Mouse (Mus musculus): ENCODE results near the gene 1700025F22Rik.
"Not testable (repeated sequence)": the region's sequence is repeated elsewhere in the genome, so short reads cannot be mapped to it uniquely, and the experiment has no call there.

1700025F22Rik gene

GRCm38 (mm10) chr19:11165172-11165571, at the start of gene 1700025F22Rik:
Gene 1700025F22Rik (minus strand): TSS chr19:11165320.
- no peak for DNase-seq (ENCODE audit: low read depth, low spot score)

DNA sequence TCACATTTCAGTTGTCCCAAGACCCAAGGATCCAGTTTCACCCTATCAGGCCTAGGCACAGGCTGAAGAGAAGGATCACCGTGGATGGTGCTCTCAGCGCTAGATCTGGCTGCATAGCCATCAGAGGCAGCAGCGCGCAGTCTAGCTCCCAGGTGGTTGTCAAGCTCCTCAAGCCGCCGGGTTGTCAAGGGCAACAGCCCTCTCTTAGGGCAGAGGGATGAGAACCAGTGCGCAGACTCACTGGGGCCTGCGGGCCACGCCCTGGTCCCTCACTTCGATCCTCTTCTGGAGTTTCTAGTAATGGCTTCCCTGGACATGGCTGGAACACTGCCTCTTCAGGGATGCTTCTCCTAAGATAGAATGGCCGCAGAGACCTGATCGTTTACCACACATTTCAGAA, 31.4 kb upstream of the 1700025F22Rik start, which contains the start of gene Ms4a13:
Gene Ms4a13, minus strand, starts transcription at position 192 of the 400 bp plus-strand sequence.
- no peak for DNase-seq (ENCODE audit: low read depth, low spot score)

- no peak for DNase-seq (ENCODE audit: low read depth, low spot score)
Observed at GRCm38 (mm10) chr19:11192552-11192951, 27.4 kb upstream of the 1700025F22Rik start.

- DNase-seq (ENCODE audit: low read depth, low spot score) = no peak
Observed at GRCm38 (mm10) chr19:11184121-11184520, 19.0 kb upstream of the 1700025F22Rik start.

DNA sequence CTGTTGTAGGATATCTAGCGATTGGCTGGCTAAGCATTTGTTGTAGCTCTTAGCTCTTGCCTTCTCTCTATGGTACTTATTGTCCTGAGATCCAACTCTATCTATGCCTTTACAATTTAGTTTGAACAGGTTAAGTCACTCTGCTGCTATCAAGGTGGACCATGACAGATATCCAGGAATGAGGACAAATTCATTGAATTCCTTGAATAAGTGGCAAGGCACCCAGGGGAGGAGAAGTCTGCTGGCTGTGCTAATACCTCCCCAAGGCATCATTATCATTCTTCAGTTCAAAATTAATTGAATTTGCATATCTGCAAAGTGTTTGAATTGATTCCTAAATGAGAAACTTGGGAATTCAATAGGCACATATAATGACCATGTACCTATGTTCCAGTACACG, 12.3 kb upstream of the 1700025F22Rik start:
- no peak for DNase-seq (ENCODE audit: low read depth, low spot score)

DNA sequence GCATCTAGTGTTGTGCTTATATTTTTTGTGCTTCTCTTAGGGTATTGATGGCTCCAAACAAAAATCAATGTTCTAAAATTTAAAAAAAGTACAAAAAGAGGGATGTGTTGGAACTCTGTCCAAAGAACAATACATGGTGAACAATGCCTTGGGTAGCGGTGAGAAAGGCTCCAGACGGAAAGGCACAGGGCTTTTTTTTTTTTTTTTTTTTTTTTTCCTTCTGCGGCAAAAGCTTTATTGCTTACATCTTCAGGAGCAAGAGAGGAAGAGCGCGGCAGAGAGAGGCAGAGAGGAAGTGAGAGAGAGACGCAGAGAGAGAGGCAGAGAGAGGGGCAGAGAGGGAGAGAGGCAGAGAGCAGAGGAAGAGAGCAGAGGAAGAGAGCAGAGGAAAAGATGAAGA, 7.2 kb downstream of the 1700025F22Rik start:
- DNase-seq (ENCODE audit: low read depth, low spot score) = not testable (repeated sequence)

- DNase-seq (ENCODE audit: low read depth, low spot score) = no peak
Observed at GRCm38 (mm10) chr19:11135336-11135735, 29.8 kb downstream of the 1700025F22Rik start.

DNA sequence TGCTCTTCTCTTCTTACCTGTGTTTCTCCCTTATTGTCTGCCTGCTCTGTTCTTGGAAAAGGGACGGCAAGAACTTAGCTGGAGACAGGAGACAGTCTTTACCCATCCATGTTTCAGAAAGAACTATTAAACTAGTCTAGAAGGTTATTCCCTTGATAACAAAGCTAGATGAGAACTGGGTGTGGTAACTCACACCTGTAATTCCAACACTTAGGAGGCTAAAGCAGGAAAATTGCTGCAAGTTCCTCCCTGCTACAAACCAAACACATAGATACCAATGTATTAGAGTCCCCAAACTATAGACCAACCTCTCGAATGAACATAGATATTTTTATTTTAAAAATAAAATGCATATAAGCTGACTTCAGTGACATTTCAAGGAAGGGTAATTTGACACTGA, 30.3 kb downstream of the 1700025F22Rik start:
- no peak for DNase-seq (ENCODE audit: low read depth, low spot score)

- not testable (repeated sequence) for DNase-seq (ENCODE audit: low read depth, low spot score)
Observed at GRCm38 (mm10) chr19:11130776-11131175, 34.3 kb downstream of the 1700025F22Rik start, which contains the start of gene 1700017D01Rik. Gene 1700017D01Rik (minus strand): TSS chr19:11130876.

DNA sequence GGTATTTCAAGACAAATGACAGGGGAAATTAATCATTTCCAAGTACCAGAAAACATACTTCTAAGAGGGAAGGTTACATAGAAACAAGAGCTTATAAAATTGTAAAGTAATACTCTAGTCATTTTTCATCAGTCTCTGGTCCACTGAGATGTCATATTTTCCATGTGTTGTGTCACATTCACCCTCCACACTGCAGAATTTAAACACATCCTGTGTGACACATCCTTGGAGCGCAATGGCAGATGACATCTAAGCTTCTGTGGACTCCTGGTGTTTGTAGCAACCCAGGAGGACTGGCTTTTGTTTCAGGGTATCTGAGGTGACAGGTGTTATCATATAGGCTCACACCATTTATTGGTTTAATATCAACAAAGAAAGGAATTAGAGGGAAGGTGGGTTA, 35.4 kb downstream of the 1700025F22Rik start:
- no peak for DNase-seq (ENCODE audit: low read depth, low spot score)

DNA sequence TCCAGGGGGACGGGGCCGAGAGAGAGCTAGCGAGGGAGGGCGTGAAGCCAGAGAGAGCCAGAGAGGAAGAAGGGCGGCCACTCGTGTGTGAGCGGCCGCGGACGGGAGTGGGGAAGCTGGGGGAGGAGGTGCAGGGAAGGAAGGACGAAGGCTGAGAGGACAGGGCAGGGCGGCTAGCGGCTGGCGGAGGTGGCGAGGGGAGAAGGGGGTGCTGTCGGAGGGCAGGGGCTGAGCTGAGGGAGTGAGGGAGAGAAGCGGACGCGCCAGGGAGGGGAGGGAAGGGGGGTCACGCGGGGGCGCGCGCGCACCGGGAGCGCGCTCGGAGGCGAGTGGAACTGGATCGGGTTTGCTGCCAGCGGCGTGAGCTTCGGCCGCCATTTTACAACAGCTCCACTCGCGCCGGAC, 44.1 kb downstream of the 1700025F22Rik start:
- peak; percentile 4 for DNase-seq (ENCODE audit: low read depth, low spot score)

- no peak for DNase-seq (ENCODE audit: low read depth, low spot score)
Observed at GRCm38 (mm10) chr19:11119338-11119737, 45.8 kb downstream of the 1700025F22Rik start.

DNA sequence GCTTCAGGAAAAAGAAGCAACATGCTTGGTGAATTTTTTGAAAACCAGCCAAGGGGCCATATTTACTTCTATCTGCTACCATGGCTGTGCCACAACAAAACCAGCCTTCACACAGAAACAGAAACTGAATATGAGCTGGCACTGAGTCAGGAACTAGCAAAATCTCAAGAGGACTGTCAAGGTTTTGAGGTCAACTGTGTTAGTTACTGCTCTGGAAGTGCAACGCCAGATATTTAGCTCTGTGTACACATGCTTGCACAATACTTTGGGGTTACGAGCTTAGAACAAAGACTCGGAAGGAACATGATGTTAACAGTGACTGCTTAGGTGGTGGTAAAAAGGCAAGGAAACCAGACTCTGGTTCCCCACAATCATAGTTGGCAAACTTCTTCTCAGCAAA, 57.4 kb downstream of the 1700025F22Rik start:
- DNase-seq (ENCODE audit: low read depth, low spot score) = no peak

- DNase-seq (ENCODE audit: low read depth, low spot score) = no peak
Observed at GRCm38 (mm10) chr19:11101880-11102279, 63.2 kb downstream of the 1700025F22Rik start.

DNA sequence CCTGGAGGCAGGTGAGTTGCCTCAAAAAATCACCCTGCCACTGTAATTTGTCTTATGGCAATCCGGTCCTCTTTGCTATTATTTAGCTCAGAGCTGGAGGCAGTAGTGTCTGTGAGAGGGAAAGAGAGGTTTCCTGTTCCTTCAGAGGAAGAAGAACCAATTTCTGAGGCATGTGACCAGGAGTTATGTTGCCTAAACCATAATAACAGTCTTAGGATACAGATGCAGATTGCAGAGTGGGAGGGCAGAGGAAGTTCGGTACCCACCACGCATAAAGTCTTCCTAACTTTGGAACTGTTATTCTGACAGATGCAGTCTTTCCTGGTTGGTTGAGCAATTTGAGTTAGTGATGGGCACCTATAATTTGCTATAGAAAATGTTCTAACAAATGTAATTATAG, 66.7 kb downstream of the 1700025F22Rik start:
- DNase-seq (ENCODE audit: low read depth, low spot score) = no peak

GRCm38 (mm10) chr19:11092131-11092530, 73.0 kb downstream of the 1700025F22Rik start:
- DNase-seq (ENCODE audit: low read depth, low spot score) = not testable (repeated sequence)

Measured in embryo, embryonic 11.5 days (tissue).